Mouse (Mus musculus) myocyte (in vitro differentiated cells): ENCODE results near the gene Fbxl14.

Experiments
- E2F4 ChIP-seq: IDR thresholded peaks from one replicate; pipeline ENCODE4 v1.6.1; 2011; ENCODE audit warnings: mild to moderate bottlenecking, control low read depth, moderate library complexity; ENCODE audit not compliant: insufficient read depth
- MAX ChIP-seq: IDR thresholded peaks from one replicate; pipeline ENCODE4 v1.6.1; 2011; ENCODE audit warnings: low read depth, mild to moderate bottlenecking, control low read depth
- POLR2A ChIP-seq: IDR thresholded peaks from one replicate; pipeline ENCODE4 v1.6.1; 2011; ENCODE audit warnings: low read depth, mild to moderate bottlenecking, control low read depth, moderate library complexity; ENCODE audit not compliant: insufficient read length
- TCF12 ChIP-seq: IDR thresholded peaks from one replicate; pipeline ENCODE4 v1.6.1; 2011; ENCODE audit warnings: mild to moderate bottlenecking, control low read depth; ENCODE audit not compliant: poor library complexity, insufficient read depth, severe bottlenecking
- TCF3 ChIP-seq: IDR thresholded peaks from one replicate; pipeline ENCODE4 v1.6.1; 2011; ENCODE audit warnings: low read depth, control low read depth; ENCODE audit not compliant: insufficient read length
- USF1 ChIP-seq: IDR thresholded peaks from one replicate; pipeline ENCODE4 v1.6.1; 2011; ENCODE audit warnings: low read depth, mild to moderate bottlenecking, control low read depth, moderate library complexity

GRCm38 (mm10) chr6:119430508-119430907 is 49.0 kb upstream of the Fbxl14 start:
- no peak for TF ChIP-seq POLR2A
- no peak for TF ChIP-seq TCF3
- no peak for TF ChIP-seq USF1
- no peak for TF ChIP-seq MAX
- no peak for TF ChIP-seq TCF12
- no peak for TF ChIP-seq E2F4
